Mouse (Mus musculus) left cerebral cortex, adult 18-20 months (tissue): ENCODE measurements around the gene 1700025G04Rik. TPM values are rescaled to one million over a fixed set of nuclear protein-coding genes. Genes with fewer than 3 reads are reported as not detected.

Experiments
- DNase-seq, 2 experiments: peaks; one replicate each; pipeline ENCODE4 v3.0.0; 2021 to 2022; ENCODE audit warnings: low spot score in 2 of 2, mixed read lengths in 1 of 2
- total RNA-seq, 2 experiments: library from RNA; stranded (reverse); gene quantifications; 2 replicates each; pipeline ENCODE4 v1.2.3; 2021

1700025G04Rik gene
- total RNA-seq, 2 experiments from 2014 or later, result 69.7 to 72.8 TPM

DNA sequence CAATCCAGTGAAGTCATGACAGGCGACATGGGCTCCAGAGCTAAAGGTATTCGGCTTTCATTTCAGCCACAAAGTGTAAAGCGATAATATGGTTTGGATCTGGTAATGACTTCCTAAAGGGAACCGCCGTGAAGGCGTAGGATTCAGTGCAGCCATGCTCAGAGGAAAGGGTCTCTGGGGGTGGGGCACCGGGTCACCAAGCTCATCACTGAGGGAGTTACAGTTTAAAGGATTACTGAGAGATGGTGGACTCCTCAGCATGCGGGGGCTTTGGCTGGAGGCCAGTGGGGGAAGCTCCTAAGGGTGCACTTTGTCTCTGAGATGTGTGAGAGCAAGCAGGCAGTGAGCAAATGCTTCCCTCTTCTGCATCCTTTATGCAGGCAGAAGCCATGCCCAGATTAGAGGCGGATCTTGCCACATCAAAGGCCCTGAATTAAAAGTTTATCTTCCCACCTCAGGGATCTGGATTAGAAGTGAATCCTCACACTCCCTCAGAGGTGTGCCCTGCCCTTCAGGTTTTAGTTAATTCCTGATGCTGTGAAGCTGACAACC lies 171.0 kb downstream of the 1700025G04Rik start:
- no peak for DNase-seq

DNA sequence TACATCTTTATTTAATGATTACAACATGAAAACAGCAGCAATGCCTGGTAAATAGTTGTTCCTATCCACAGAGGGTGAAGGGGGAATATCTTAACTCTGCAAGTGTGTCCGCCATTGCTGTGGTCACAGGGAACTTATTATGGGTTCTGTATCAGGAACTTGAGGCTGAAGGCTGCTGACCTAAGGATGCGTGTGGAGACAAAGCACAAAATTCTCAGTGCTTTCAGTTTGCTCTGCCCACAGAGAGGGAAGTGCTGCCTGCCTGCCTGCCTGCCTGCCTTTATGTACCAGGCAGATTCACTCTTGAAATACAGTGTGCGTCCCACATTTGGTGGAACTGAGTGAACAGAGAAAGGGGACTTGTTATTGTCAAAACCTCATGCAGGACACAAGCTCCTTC lies 172.2 kb downstream of the 1700025G04Rik start:
- no peak for DNase-seq

DNA sequence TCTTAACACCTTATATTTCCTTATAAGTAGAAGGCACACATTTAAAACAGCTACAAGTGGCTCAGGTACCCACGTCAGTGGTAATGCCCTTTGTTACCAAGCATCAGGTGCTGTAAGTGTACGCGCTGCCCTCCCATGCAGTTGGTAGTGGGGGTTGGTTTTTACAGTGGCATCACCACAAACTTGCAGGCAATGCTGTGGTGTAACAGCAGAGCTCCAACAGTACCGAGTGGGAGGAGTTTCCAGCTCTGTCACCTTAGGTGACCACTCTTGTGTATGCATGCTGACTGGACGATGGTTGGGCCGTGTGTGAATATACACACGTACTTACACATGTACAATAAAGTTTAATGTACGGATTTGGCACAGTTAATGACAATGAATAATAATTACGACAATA lies 175.4 kb downstream of the 1700025G04Rik start:
- no peak for DNase-seq

DNA sequence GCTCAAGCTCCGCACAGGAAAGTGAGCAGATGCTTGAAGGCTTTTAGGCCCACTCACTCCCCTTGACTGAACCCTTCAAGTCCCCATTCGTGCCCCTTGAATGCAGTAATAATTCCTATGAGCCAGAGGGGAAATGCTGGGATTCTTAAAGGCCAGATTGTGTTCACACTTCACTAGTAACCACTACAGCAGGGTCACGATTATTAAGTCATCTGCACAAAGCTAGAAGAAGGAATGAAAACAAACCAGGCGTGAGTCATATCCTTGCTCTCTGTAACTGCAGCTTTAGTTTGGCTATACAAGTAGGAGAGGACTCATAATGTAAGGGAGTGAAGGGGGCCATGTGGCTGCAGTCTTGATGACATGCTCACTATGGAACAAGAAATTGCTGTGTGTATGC lies 182.9 kb downstream of the 1700025G04Rik start:
- no peak for DNase-seq

- DNase-seq, result no peak
Measured at GRCm38 (mm10) chr1:151900706-151901360, 189.1 kb downstream of the 1700025G04Rik start.

DNA sequence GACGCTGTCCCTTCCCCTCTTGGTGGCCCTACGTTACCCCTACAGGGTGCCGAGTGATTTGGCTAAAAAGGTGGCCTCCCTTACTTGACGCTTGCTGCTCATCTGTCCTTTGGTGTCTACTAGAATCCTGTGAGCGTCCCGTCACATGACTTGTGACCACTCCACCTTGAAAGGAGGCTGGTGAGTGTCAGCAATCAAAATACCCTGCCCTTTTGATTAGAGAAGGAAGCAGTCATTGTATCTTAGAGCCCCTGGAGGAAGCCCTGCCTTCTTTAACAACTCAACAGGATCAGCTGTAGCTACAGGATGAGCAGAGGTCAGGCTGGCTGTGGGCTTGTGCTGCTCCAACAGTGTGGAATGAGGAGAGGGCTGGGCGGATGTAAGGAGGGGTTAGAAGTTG lies 190.0 kb downstream of the 1700025G04Rik start:
- DNase-seq, result no peak

DNA sequence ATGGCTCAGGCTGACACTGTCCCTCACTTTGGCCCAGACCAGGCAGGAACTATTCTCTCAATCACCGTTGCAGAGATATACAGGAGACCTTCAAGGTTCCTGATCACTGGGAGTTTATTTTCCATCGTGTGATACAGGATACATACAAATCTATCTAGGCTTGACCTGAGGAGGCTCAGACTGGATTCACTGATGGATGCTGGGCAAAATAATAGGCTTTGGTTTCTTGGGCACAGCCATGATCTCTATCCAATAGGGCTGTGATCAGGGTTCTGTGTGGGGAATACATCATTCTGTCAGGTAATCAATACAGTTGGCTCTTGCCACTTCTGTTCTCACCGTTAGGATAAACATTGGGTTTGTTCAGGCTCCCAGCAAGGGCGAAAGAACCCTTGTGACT lies 194.5 kb downstream of the 1700025G04Rik start:
- DNase-seq, result no peak

- DNase-seq, result no peak
Measured at GRCm38 (mm10) chr1:151893976-151894375, 195.9 kb downstream of the 1700025G04Rik start.

- DNase-seq, result no peak
Measured at GRCm38 (mm10) chr1:151892008-151892407, 197.9 kb downstream of the 1700025G04Rik start.

GRCm38 (mm10) chr1:151891194-151891593 lies 198.7 kb downstream of the 1700025G04Rik start:
- DNase-seq, result no peak

DNA sequence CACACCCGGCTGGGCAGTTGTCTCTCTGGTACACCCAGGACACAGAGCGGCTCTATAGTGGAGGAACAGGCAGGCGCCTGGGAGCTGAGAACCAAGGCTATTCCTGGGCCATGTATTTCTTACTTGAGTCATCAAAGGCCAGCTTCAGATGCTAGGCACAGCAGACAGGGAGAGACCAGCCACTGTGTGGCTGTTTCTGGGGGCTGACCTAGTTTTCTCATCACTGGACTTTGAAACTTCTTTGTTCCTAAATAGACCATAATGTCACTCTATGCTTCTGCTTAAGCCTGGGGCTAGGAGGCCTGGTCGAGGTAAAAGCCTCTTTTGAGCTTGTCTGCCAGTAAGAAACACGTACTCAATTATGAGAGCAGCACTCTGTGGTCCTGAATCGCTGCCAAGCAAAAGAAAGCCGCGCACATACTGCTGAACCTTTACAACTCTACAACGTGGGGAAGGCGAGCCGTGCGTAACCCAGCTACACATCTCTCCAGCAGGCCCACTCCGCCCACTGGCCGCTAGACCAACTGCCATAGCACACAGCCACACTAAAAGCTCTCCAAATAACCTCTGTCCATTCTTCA lies 199.8 kb downstream of the 1700025G04Rik start:
- DNase-seq, result peak; percentile 44 to 70

DNA sequence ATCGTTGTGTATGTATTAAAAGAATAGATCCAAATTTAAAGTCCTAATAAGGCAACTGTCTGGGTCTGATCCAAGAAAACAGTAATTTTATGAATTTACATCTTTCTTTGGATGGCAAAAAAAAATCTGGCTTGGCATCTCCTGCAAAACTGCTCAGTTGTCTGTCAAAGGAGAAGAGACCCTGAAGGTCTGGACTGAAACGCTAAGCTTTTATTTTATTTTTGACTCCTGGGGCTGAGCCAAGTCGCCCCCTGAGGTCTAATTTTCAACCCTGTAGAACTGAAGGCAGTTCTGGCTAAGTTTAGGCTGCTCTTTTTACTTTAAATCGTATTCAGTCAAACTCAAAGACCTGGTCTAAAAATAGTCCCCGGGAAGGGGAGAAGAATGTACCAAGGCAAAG lies 202.3 kb downstream of the 1700025G04Rik start:
- DNase-seq, result no peak

GRCm38 (mm10) chr1:151887126-151887525 lies 202.8 kb downstream of the 1700025G04Rik start:
- DNase-seq, result no peak

GRCm38 (mm10) chr1:151886171-151886570 lies 203.8 kb downstream of the 1700025G04Rik start:
- DNase-seq, result no peak

DNA sequence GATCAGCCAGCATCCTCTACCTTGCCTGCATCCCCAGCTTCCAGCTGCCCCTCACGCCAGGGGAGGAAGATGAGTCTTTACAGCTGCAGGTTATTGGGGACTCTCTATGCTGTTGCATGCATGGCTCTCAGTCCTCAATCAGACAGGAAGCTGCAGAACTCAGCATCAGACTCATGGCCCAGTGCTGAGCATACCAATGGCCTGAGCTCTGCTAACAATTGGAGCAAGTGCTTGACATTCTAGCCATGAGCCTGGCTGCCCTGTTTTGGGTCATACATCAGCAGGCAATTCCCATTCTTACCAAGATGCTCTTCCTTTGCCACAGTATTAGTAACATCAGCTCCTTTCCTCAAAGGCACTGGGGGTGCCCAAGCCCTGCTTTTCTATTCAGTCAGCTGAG lies 208.7 kb downstream of the 1700025G04Rik start:
- DNase-seq, result no peak

GRCm38 (mm10) chr1:151880731-151881130 lies 209.2 kb downstream of the 1700025G04Rik start:
- no peak for DNase-seq

GRCm38 (mm10) chr1:151879966-151880365 lies 210.0 kb downstream of the 1700025G04Rik start:
- no peak for DNase-seq

DNA sequence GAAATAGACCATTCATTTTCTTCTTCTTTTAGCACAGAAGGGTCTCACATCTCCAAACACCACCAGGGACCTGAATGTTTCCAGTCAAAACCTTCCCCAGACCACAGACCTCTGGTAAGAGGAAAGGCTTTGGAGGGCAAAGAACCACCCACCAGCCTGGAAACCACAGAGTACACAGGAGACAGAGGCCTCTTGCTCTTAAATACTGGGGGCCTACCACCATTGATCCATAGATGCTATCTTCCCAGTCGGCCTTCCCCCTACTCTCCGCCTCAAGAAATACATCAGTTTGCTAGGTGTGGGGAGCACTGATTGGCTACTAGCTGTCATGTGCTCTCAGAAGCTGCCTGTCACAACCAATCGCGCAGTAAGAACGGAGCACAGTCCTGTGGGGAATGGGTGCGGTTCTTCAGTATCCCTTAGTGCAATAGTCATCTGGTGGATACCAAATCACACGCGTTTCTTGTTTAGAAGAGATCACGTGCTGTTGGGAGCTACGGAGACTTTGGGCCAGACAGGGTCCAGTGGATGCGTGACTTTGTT lies 210.5 kb downstream of the 1700025G04Rik start:
- no peak for DNase-seq

- no peak for DNase-seq
Measured at GRCm38 (mm10) chr1:151878411-151878810, 211.5 kb downstream of the 1700025G04Rik start.

- DNase-seq, result no peak
Measured at GRCm38 (mm10) chr1:151872971-151873370, 217.0 kb downstream of the 1700025G04Rik start.

DNA sequence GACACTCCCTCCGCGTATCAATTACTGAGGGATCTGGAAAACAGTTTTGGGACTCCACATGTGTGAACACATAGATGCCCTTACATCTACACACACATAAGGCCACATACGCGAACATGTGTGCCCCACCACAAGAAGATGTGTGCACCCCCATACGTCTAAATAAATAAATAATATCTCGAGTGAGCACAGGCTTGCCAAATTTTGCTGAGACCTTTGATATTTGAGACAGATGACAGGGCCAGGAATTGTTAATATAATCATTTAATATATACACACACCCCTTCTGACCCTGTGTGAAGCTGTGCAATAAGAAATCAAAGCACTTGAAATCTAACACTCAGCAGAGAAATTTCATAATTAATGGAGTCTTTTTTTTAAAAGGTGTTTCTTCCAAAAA lies 225.6 kb downstream of the 1700025G04Rik start:
- DNase-seq, result no peak

GRCm38 (mm10) chr1:151863797-151864147 lies 226.2 kb downstream of the 1700025G04Rik start:
- DNase-seq, result no peak
